Mouse (Mus musculus): ENCODE measurements around the gene Nudcd2. TPM values are rescaled to one million over a fixed set of nuclear protein-coding genes. Genes with fewer than 3 reads are reported as not detected.
"Not testable (repeated sequence)": the region's sequence is repeated elsewhere in the genome, so short reads cannot be mapped to it uniquely, and the experiment has no call there.

The Nudcd2 gene
- 69.9 and 81.5 TPM in 2 replicates for polyA plus RNA-seq (2015; fragmentation: Nextera tagmentation; extraction: Ambion mirVana)

GRCm38 (mm10) chr11:40733339-40734174 is at the start of gene Nudcd2, which contains the start of gene Hmmr:
TSS of gene Nudcd2 (plus strand) at chr11:40733667.
TSS of gene Hmmr (minus strand) at chr11:40733422.
- peaks cover 22% of the 10 kb centered on the region for H3K4me1 ChIP-seq (replicated peaks; ENCODE audit: control insufficient read depth, insufficient read depth, low read length)
- peak within 1 kb of the TSS; percentile 76 for H3K4me2 ChIP-seq (ENCODE audit: low read length)
- H3K4me3 ChIP-seq (replicated peaks; ENCODE audit: low read length) = peak within 1 kb of the TSS; percentile 95
- peaks cover 14% of the 10 kb centered on the region for H3K36me3 ChIP-seq (ENCODE audit: control insufficient read depth, insufficient read depth)
- H3K27ac ChIP-seq (ENCODE audit: low read length) = peak within 1 kb of the TSS; percentile 79
- under 1% methylated on average over 52 of the region's 52 CpGs for WGBS
- no peaks in the 10 kb centered on the region for H3K27me3 ChIP-seq (replicated peaks; ENCODE audit: control insufficient read depth, insufficient read depth, low read length)
- H3K9me3 ChIP-seq (ENCODE audit: control insufficient read depth, low read length) = no peaks in the 10 kb centered on the region
- peak; percentile 99 for ATAC-seq
- peak within 1 kb of the TSS; percentile 79 for H3K9ac ChIP-seq (replicated peaks; ENCODE audit: low read depth, low read length)

GRCm38 (mm10) chr11:40690444-40691127 is 42.9 kb upstream of the Nudcd2 start:
- no peak overlapping the region for H3K4me3 ChIP-seq (replicated peaks; ENCODE audit: low read length)
- no peaks in the 10 kb centered on the region for H3K9me3 ChIP-seq (ENCODE audit: control insufficient read depth, low read length)
- no peaks in the 10 kb centered on the region for H3K36me3 ChIP-seq (ENCODE audit: control insufficient read depth, insufficient read depth)
- no peak overlapping the region for H3K27ac ChIP-seq (ENCODE audit: low read length)
- no peak for ATAC-seq
- no peak overlapping the region; the same call in 1 of the 2 replicates for H3K4me2 ChIP-seq (ENCODE audit: low read length)
- WGBS = 46% methylated on average over 5 of the region's 5 CpGs
- peaks cover 36% of the 10 kb centered on the region for H3K4me1 ChIP-seq (replicated peaks; ENCODE audit: control insufficient read depth, insufficient read depth, low read length)
- no peaks in the 10 kb centered on the region for H3K27me3 ChIP-seq (replicated peaks; ENCODE audit: control insufficient read depth, insufficient read depth, low read length)
- no peak overlapping the region for H3K9ac ChIP-seq (replicated peaks; ENCODE audit: low read depth, low read length)

GRCm38 (mm10) chr11:40692101-40692509 is 41.4 kb upstream of the Nudcd2 start:
- H3K27me3 ChIP-seq (replicated peaks; ENCODE audit: control insufficient read depth, insufficient read depth, low read length) = no peaks in the 10 kb centered on the region
- H3K4me3 ChIP-seq (replicated peaks; ENCODE audit: low read length) = peak overlapping the region; percentile 83
- H3K27ac ChIP-seq (ENCODE audit: low read length) = peak overlapping the region; percentile 75
- ATAC-seq = peak; percentile 73
- peaks cover 36% of the 10 kb centered on the region for H3K4me1 ChIP-seq (replicated peaks; ENCODE audit: control insufficient read depth, insufficient read depth, low read length)
- under 1% methylated on average over 28 of the region's 28 CpGs for WGBS
- peak overlapping the region; percentile 98 for H3K4me2 ChIP-seq (ENCODE audit: low read length)
- no peaks in the 10 kb centered on the region for H3K9me3 ChIP-seq (ENCODE audit: control insufficient read depth, low read length)
- H3K9ac ChIP-seq (replicated peaks; ENCODE audit: low read depth, low read length) = peak overlapping the region; percentile 76
- H3K36me3 ChIP-seq (ENCODE audit: control insufficient read depth, insufficient read depth) = no peaks in the 10 kb centered on the region

- peak overlapping the region; percentile 76 for H3K9ac ChIP-seq (replicated peaks; ENCODE audit: low read depth, low read length)
- ATAC-seq = peak; percentile 98
- peak overlapping the region; percentile 83 for H3K4me3 ChIP-seq (replicated peaks; ENCODE audit: low read length)
- H3K9me3 ChIP-seq (ENCODE audit: control insufficient read depth, low read length) = no peaks in the 10 kb centered on the region
- peak overlapping the region; percentile 76 for H3K27ac ChIP-seq (ENCODE audit: low read length)
- H3K4me2 ChIP-seq (ENCODE audit: low read length) = peak overlapping the region; percentile 98
- H3K4me1 ChIP-seq (replicated peaks; ENCODE audit: control insufficient read depth, insufficient read depth, low read length) = peaks cover 36% of the 10 kb centered on the region
- no peaks in the 10 kb centered on the region for H3K27me3 ChIP-seq (replicated peaks; ENCODE audit: control insufficient read depth, insufficient read depth, low read length)
- no peaks in the 10 kb centered on the region for H3K36me3 ChIP-seq (ENCODE audit: control insufficient read depth, insufficient read depth)
- WGBS = under 1% methylated on average over 35 of the region's 36 CpGs
Measured at GRCm38 (mm10) chr11:40692511-40693365, 40.7 kb upstream of the Nudcd2 start.

GRCm38 (mm10) chr11:40693366-40693951 is 40.0 kb upstream of the Nudcd2 start:
- peak overlapping the region; percentile 38 for H3K9ac ChIP-seq (replicated peaks; ENCODE audit: low read depth, low read length)
- peak overlapping the region; percentile 76 for H3K27ac ChIP-seq (ENCODE audit: low read length)
- H3K4me3 ChIP-seq (replicated peaks; ENCODE audit: low read length) = peak overlapping the region; percentile 83
- ATAC-seq = no peak
- no peaks in the 10 kb centered on the region for H3K36me3 ChIP-seq (ENCODE audit: control insufficient read depth, insufficient read depth)
- H3K4me1 ChIP-seq (replicated peaks; ENCODE audit: control insufficient read depth, insufficient read depth, low read length) = peaks cover 36% of the 10 kb centered on the region
- H3K9me3 ChIP-seq (ENCODE audit: control insufficient read depth, low read length) = no peaks in the 10 kb centered on the region
- H3K4me2 ChIP-seq (ENCODE audit: low read length) = peak overlapping the region; percentile 98
- WGBS = under 1% methylated on average over 16 of the region's 16 CpGs
- H3K27me3 ChIP-seq (replicated peaks; ENCODE audit: control insufficient read depth, insufficient read depth, low read length) = no peaks in the 10 kb centered on the region

GRCm38 (mm10) chr11:40694311-40695087 is 39.0 kb upstream of the Nudcd2 start:
- ATAC-seq = peak; percentile 30
- no peaks in the 10 kb centered on the region for H3K27me3 ChIP-seq (replicated peaks; ENCODE audit: control insufficient read depth, insufficient read depth, low read length)
- peak overlapping the region; percentile 67 for H3K9ac ChIP-seq (replicated peaks; ENCODE audit: low read depth, low read length)
- peaks cover 35% of the 10 kb centered on the region for H3K4me1 ChIP-seq (replicated peaks; ENCODE audit: control insufficient read depth, insufficient read depth, low read length)
- WGBS = under 1% methylated on average over 31 of the region's 31 CpGs
- peak overlapping the region; percentile 98 for H3K4me2 ChIP-seq (ENCODE audit: low read length)
- H3K9me3 ChIP-seq (ENCODE audit: control insufficient read depth, low read length) = no peaks in the 10 kb centered on the region
- no peaks in the 10 kb centered on the region for H3K36me3 ChIP-seq (ENCODE audit: control insufficient read depth, insufficient read depth)
- H3K27ac ChIP-seq (ENCODE audit: low read length) = peak overlapping the region; percentile 88
- H3K4me3 ChIP-seq (replicated peaks; ENCODE audit: low read length) = peak overlapping the region; percentile 83

GRCm38 (mm10) chr11:40695103-40695502 is 38.4 kb upstream of the Nudcd2 start, which contains the start of gene Mat2b:
TSS of gene Mat2b (minus strand) at chr11:40695203.
- Histone ChIP-seq H3K9ac (replicated peaks; ENCODE audit: low read depth, low read length) (peak within 1 kb of the TSS; percentile 67), H3K4me2 (ENCODE audit: low read length) (peak within 1 kb of the TSS; percentile 98), H3K9me3 (ENCODE audit: control insufficient read depth, low read length) (no peaks in the 10 kb centered on the region), H3K27ac (ENCODE audit: low read length) (peak within 1 kb of the TSS; percentile 88), H3K36me3 (ENCODE audit: control insufficient read depth, insufficient read depth) (no peaks in the 10 kb centered on the region), H3K4me3 (replicated peaks; ENCODE audit: low read length) (peak within 1 kb of the TSS; percentile 83), H3K4me1 (replicated peaks; ENCODE audit: control insufficient read depth, insufficient read depth, low read length) (peaks cover 29% of the 10 kb centered on the region), H3K27me3 (replicated peaks; ENCODE audit: control insufficient read depth, insufficient read depth, low read length) (no peaks in the 10 kb centered on the region)
- 74% methylated on average over 9 of the region's 9 CpGs for WGBS
- no peak for ATAC-seq

- H3K4me3 ChIP-seq (replicated peaks; ENCODE audit: low read length); ATAC-seq; H3K9me3 ChIP-seq (ENCODE audit: control insufficient read depth, low read length); H3K27ac ChIP-seq (ENCODE audit: low read length); H3K9ac ChIP-seq (replicated peaks; ENCODE audit: low read depth, low read length); H3K4me2 ChIP-seq (ENCODE audit: low read length); H3K4me1 ChIP-seq (replicated peaks; ENCODE audit: control insufficient read depth, insufficient read depth, low read length); H3K27me3 ChIP-seq (replicated peaks; ENCODE audit: control insufficient read depth, insufficient read depth, low read length); H3K36me3 ChIP-seq (ENCODE audit: control insufficient read depth, insufficient read depth): not testable (repeated sequence)
- WGBS = 88% methylated on average over 6 of the region's 6 CpGs
Measured at GRCm38 (mm10) chr11:40709899-40710298, 23.6 kb upstream of the Nudcd2 start.
